Mouse (Mus musculus): ENCODE results near the gene Bach2. TPM values are rescaled to one million over a fixed set of nuclear protein-coding genes. Genes with fewer than 3 reads are reported as not detected.
A peak's percentile ranks its signal among the peaks of the same experiment; 100 is the strongest.

Bach2 gene
- polyA plus RNA-seq, 2 experiments from 2014 or later, result 21.5 to 23.6 TPM

GRCm38 (mm10) chr4:32389107-32389800 lies 150.7 kb downstream of the Bach2 start:
- peak; percentile 1 for ATAC-seq

- ATAC-seq, result no peak
Measured at GRCm38 (mm10) chr4:32391260-32391659, 152.7 kb downstream of the Bach2 start.

- peak; percentile 11 for ATAC-seq
Measured at GRCm38 (mm10) chr4:32393226-32393625, 154.6 kb downstream of the Bach2 start.

- no peak for ATAC-seq
Measured at GRCm38 (mm10) chr4:32393951-32394350, 155.3 kb downstream of the Bach2 start.

- ATAC-seq, result peak; percentile 75
Measured at GRCm38 (mm10) chr4:32394850-32395249, 156.2 kb downstream of the Bach2 start.

GRCm38 (mm10) chr4:32401459-32401858 lies 162.9 kb downstream of the Bach2 start:
- peak; percentile 64 for ATAC-seq

GRCm38 (mm10) chr4:32403506-32403905 lies 164.9 kb downstream of the Bach2 start:
- no peak for ATAC-seq

GRCm38 (mm10) chr4:32405149-32405882 lies 166.7 kb downstream of the Bach2 start:
- peak; percentile 54 for ATAC-seq

GRCm38 (mm10) chr4:32405985-32406384 lies 167.4 kb downstream of the Bach2 start:
- peak; percentile 75 for ATAC-seq

- ATAC-seq, result no peak
Measured at GRCm38 (mm10) chr4:32408535-32408934, 169.9 kb downstream of the Bach2 start.

- no peak for ATAC-seq
Measured at GRCm38 (mm10) chr4:32409116-32409880, 170.7 kb downstream of the Bach2 start.

GRCm38 (mm10) chr4:32413063-32413462 lies 174.5 kb downstream of the Bach2 start:
- peak; percentile 60 for ATAC-seq

- ATAC-seq, result no peak
Measured at GRCm38 (mm10) chr4:32413505-32413904, 174.9 kb downstream of the Bach2 start.

GRCm38 (mm10) chr4:32414959-32415358 lies 176.4 kb downstream of the Bach2 start:
- no peak for ATAC-seq

GRCm38 (mm10) chr4:32417939-32418338 lies 179.3 kb downstream of the Bach2 start:
- no peak for ATAC-seq

GRCm38 (mm10) chr4:32421570-32421969 lies 183.0 kb downstream of the Bach2 start:
- ATAC-seq, result no peak

GRCm38 (mm10) chr4:32422427-32422826 lies 183.8 kb downstream of the Bach2 start:
- no peak for ATAC-seq

GRCm38 (mm10) chr4:32423667-32424066 lies 185.1 kb downstream of the Bach2 start:
- ATAC-seq, result peak; percentile 24

- ATAC-seq, result peak; percentile 62
Measured at GRCm38 (mm10) chr4:32424434-32424833, 185.8 kb downstream of the Bach2 start.

- ATAC-seq, result peak; percentile 52
Measured at GRCm38 (mm10) chr4:32425060-32425459, 186.5 kb downstream of the Bach2 start.

- ATAC-seq, result peak; percentile 30
Measured at GRCm38 (mm10) chr4:32425641-32426040, 187.0 kb downstream of the Bach2 start.

GRCm38 (mm10) chr4:32426779-32427577 lies 188.4 kb downstream of the Bach2 start:
- peak; percentile 11 for ATAC-seq

Data from CD4-positive, CD25-positive, alpha-beta regulatory T cell, adult 4 months (primary cell).